Mouse (Mus musculus) adrenal gland, adult 8-10 months (tissue): ENCODE results near the gene Kdelc2. TPM values are rescaled to one million over a fixed set of nuclear protein-coding genes. Genes with fewer than 3 reads are reported as not detected.

Experiments
- microRNA-seq, 2 experiments: library from miRNA; unstranded; fragments of <30 nt; microRNA quantifications; one replicate each; pipeline ENCODE4 v1.2.0; 2022
- total RNA-seq, 4 experiments: library from RNA; stranded (reverse); gene quantifications; 2 replicates each; pipeline ENCODE4 v1.2.4; 2022

Gene Kdelc2
- total RNA-seq, 4 experiments from 2014 or later: 9.7 to 13.6 (median 10.5) TPM

Small RNA genes within 50 kb of the gene (microRNA-seq; reads per million reads assigned to microRNA genes)
- gene Mir130c: 0 reads per million in 2 experiments

Other genes with a start within 250 kb of the Kdelc2 start
- 10 to 100 TPM; 18.0 to 20.8 (median 18.6) TPM for gene Ddx10, start 136.0 kb upstream of the Kdelc2 start, total RNA-seq
- gene Exph5, start 82.4 kb upstream of the Kdelc2 start, total RNA-seq: under 1 TPM; 0.10 to 0.28 (median 0.25) TPM
- 1 to 10 TPM; 1.4 to 4.8 (median 2.7) TPM for gene 4930550C14Rik, start 18.3 kb downstream of the Kdelc2 start, total RNA-seq
- 10 to 100 TPM; 16.0 to 22.9 (median 20.7) TPM for gene Atm, start 152.7 kb downstream of the Kdelc2 start, total RNA-seq
- gene Npat, start 153.0 kb downstream of the Kdelc2 start, total RNA-seq: 10 to 100 TPM; 12.6 to 16.6 (median 14.6) TPM
- gene Acat1, start 226.4 kb downstream of the Kdelc2 start, total RNA-seq: 100 to 1,000 TPM in 3 of 4 experiments, 10 to 100 TPM in 1; 74.4 to 114 (median 105) TPM